Mouse (Mus musculus): Measurements from ENCODE around the gene Olfr1417. TPM values are rescaled to one million over a fixed set of nuclear protein-coding genes. Genes with fewer than 3 reads are reported as not detected.

Olfr1417 gene
- polyA plus RNA-seq, 1 experiment from 2014 or later = not detected

GRCm38 (mm10) chr19:11813136-11813535 is 25.9 kb downstream of the Olfr1417 start:
- Histone ChIP-seq H3K27ac (ENCODE audit: low read length) (no peak overlapping the region), H3K36me3 (ENCODE audit: control insufficient read depth, insufficient read depth) (no peaks in the 10 kb centered on the region), H3K27me3 (replicated peaks; ENCODE audit: control insufficient read depth, insufficient read depth, low read length) (peaks cover 8% of the 10 kb centered on the region; the same call in 1 of the 2 replicates), H3K4me1 (replicated peaks; ENCODE audit: control insufficient read depth, insufficient read depth, low read length) (peaks cover 8% of the 10 kb centered on the region), H3K4me2 (ENCODE audit: low read length) (no peak overlapping the region), H3K9me3 (ENCODE audit: control insufficient read depth, low read length) (no peaks in the 10 kb centered on the region), H3K9ac (replicated peaks; ENCODE audit: low read depth, low read length) (no peak overlapping the region), H3K4me3 (replicated peaks; ENCODE audit: low read length) (no peak overlapping the region)
- 53% methylated on average over 4 of the region's 4 CpGs for WGBS
- no peak for ATAC-seq

GRCm38 (mm10) chr19:11811688-11812365 is 27.2 kb downstream of the Olfr1417 start:
- no peaks in the 10 kb centered on the region for H3K36me3 ChIP-seq (ENCODE audit: control insufficient read depth, insufficient read depth)
- H3K4me2 ChIP-seq (ENCODE audit: low read length) = no peak overlapping the region
- peak; percentile 88 for ATAC-seq
- no peaks in the 10 kb centered on the region for H3K27me3 ChIP-seq (replicated peaks; ENCODE audit: control insufficient read depth, insufficient read depth, low read length)
- 33% methylated on average over 5 of the region's 5 CpGs for WGBS
- 0 out of 2 replicates have a peak, but pooled peaks cover 2% of the 10 kb centered on the region for H3K4me1 ChIP-seq (replicated peaks; ENCODE audit: control insufficient read depth, insufficient read depth, low read length)
- H3K4me3 ChIP-seq (replicated peaks; ENCODE audit: low read length) = no peak overlapping the region
- no peak overlapping the region for H3K27ac ChIP-seq (ENCODE audit: low read length)
- H3K9me3 ChIP-seq (ENCODE audit: control insufficient read depth, low read length) = no peaks in the 10 kb centered on the region
- H3K9ac ChIP-seq (replicated peaks; ENCODE audit: low read depth, low read length) = no peak overlapping the region

- no peak for ATAC-seq
- WGBS = 93% methylated on average over 1 of the region's 1 CpGs
- Histone ChIP-seq H3K9ac (replicated peaks; ENCODE audit: low read depth, low read length) (no peak overlapping the region), H3K4me2 (ENCODE audit: low read length) (no peak overlapping the region), H3K9me3 (ENCODE audit: control insufficient read depth, low read length) (no peaks in the 10 kb centered on the region), H3K4me1 (replicated peaks; ENCODE audit: control insufficient read depth, insufficient read depth, low read length) (0 out of 2 replicates have a peak, but pooled peaks cover 2% of the 10 kb centered on the region), H3K36me3 (ENCODE audit: control insufficient read depth, insufficient read depth) (no peaks in the 10 kb centered on the region), H3K27ac (ENCODE audit: low read length) (no peak overlapping the region), H3K4me3 (replicated peaks; ENCODE audit: low read length) (no peak overlapping the region), H3K27me3 (replicated peaks; ENCODE audit: control insufficient read depth, insufficient read depth, low read length) (no peaks in the 10 kb centered on the region)
Observed at GRCm38 (mm10) chr19:11810856-11811255, 28.2 kb downstream of the Olfr1417 start.

GRCm38 (mm10) chr19:11810003-11810758 is 28.8 kb downstream of the Olfr1417 start:
- no peak overlapping the region for H3K4me3 ChIP-seq (replicated peaks; ENCODE audit: low read length)
- no peak for ATAC-seq
- 0 out of 2 replicates have a peak, but pooled peaks cover 2% of the 10 kb centered on the region for H3K4me1 ChIP-seq (replicated peaks; ENCODE audit: control insufficient read depth, insufficient read depth, low read length)
- H3K9ac ChIP-seq (replicated peaks; ENCODE audit: low read depth, low read length) = no peak overlapping the region
- WGBS = 86% methylated on average over 5 of the region's 5 CpGs
- H3K4me2 ChIP-seq (ENCODE audit: low read length) = no peak overlapping the region
- no peak overlapping the region for H3K27ac ChIP-seq (ENCODE audit: low read length)
- H3K27me3 ChIP-seq (replicated peaks; ENCODE audit: control insufficient read depth, insufficient read depth, low read length) = no peaks in the 10 kb centered on the region
- H3K9me3 ChIP-seq (ENCODE audit: control insufficient read depth, low read length) = no peaks in the 10 kb centered on the region
- H3K36me3 ChIP-seq (ENCODE audit: control insufficient read depth, insufficient read depth) = no peaks in the 10 kb centered on the region

- ATAC-seq = no peak
- H3K27ac ChIP-seq (ENCODE audit: low read length) = no peak overlapping the region
- no peaks in the 10 kb centered on the region for H3K36me3 ChIP-seq (ENCODE audit: control insufficient read depth, insufficient read depth)
- no peak overlapping the region for H3K4me3 ChIP-seq (replicated peaks; ENCODE audit: low read length)
- no peaks in the 10 kb centered on the region for H3K27me3 ChIP-seq (replicated peaks; ENCODE audit: control insufficient read depth, insufficient read depth, low read length)
- H3K4me1 ChIP-seq (replicated peaks; ENCODE audit: control insufficient read depth, insufficient read depth, low read length) = 0 out of 2 replicates have a peak, but pooled peaks cover 2% of the 10 kb centered on the region
- 84% methylated on average over 2 of the region's 2 CpGs for WGBS
- H3K9ac ChIP-seq (replicated peaks; ENCODE audit: low read depth, low read length) = no peak overlapping the region
- H3K9me3 ChIP-seq (ENCODE audit: control insufficient read depth, low read length) = no peaks in the 10 kb centered on the region
- no peak overlapping the region for H3K4me2 ChIP-seq (ENCODE audit: low read length)
Observed at GRCm38 (mm10) chr19:11808452-11808851, 30.6 kb downstream of the Olfr1417 start.

GRCm38 (mm10) chr19:11807822-11808221 is 31.2 kb downstream of the Olfr1417 start:
- 28% methylated on average over 6 of the region's 6 CpGs for WGBS
- Histone ChIP-seq H3K27ac (ENCODE audit: low read length) (no peak overlapping the region), H3K27me3 (replicated peaks; ENCODE audit: control insufficient read depth, insufficient read depth, low read length) (no peaks in the 10 kb centered on the region), H3K4me2 (ENCODE audit: low read length) (no peak overlapping the region), H3K9ac (replicated peaks; ENCODE audit: low read depth, low read length) (no peak overlapping the region), H3K4me1 (replicated peaks; ENCODE audit: control insufficient read depth, insufficient read depth, low read length) (0 out of 2 replicates have a peak, but pooled peaks cover 2% of the 10 kb centered on the region), H3K36me3 (ENCODE audit: control insufficient read depth, insufficient read depth) (no peaks in the 10 kb centered on the region), H3K9me3 (ENCODE audit: control insufficient read depth, low read length) (no peaks in the 10 kb centered on the region), H3K4me3 (replicated peaks; ENCODE audit: low read length) (no peak overlapping the region)
- no peak for ATAC-seq

GRCm38 (mm10) chr19:11807251-11807650 is 31.8 kb downstream of the Olfr1417 start:
- Histone ChIP-seq H3K4me3 (replicated peaks; ENCODE audit: low read length) (no peak overlapping the region), H3K27me3 (replicated peaks; ENCODE audit: control insufficient read depth, insufficient read depth, low read length) (no peaks in the 10 kb centered on the region), H3K4me2 (ENCODE audit: low read length) (no peak overlapping the region), H3K27ac (ENCODE audit: low read length) (no peak overlapping the region), H3K9ac (replicated peaks; ENCODE audit: low read depth, low read length) (no peak overlapping the region), H3K4me1 (replicated peaks; ENCODE audit: control insufficient read depth, insufficient read depth, low read length) (0 out of 2 replicates have a peak, but pooled peaks cover 2% of the 10 kb centered on the region), H3K36me3 (ENCODE audit: control insufficient read depth, insufficient read depth) (no peaks in the 10 kb centered on the region), H3K9me3 (ENCODE audit: control insufficient read depth, low read length) (no peaks in the 10 kb centered on the region)
- WGBS = 65% methylated on average over 2 of the region's 2 CpGs
- ATAC-seq = no peak

- H3K4me2 ChIP-seq (ENCODE audit: low read length) = no peak overlapping the region
- no peak for ATAC-seq
- H3K27me3 ChIP-seq (replicated peaks; ENCODE audit: control insufficient read depth, insufficient read depth, low read length) = no peaks in the 10 kb centered on the region
- no peak overlapping the region for H3K4me3 ChIP-seq (replicated peaks; ENCODE audit: low read length)
- H3K27ac ChIP-seq (ENCODE audit: low read length) = no peak overlapping the region
- no peak overlapping the region for H3K9ac ChIP-seq (replicated peaks; ENCODE audit: low read depth, low read length)
- no peaks in the 10 kb centered on the region for H3K4me1 ChIP-seq (replicated peaks; ENCODE audit: control insufficient read depth, insufficient read depth, low read length)
- WGBS = 84% methylated on average over 1 of the region's 1 CpGs
- no peaks in the 10 kb centered on the region for H3K9me3 ChIP-seq (ENCODE audit: control insufficient read depth, low read length)
- H3K36me3 ChIP-seq (ENCODE audit: control insufficient read depth, insufficient read depth) = no peaks in the 10 kb centered on the region
Observed at GRCm38 (mm10) chr19:11804423-11804822, 34.6 kb downstream of the Olfr1417 start.

- H3K27ac ChIP-seq (ENCODE audit: low read length) = no peak overlapping the region
- H3K4me3 ChIP-seq (replicated peaks; ENCODE audit: low read length) = no peak overlapping the region
- no peak overlapping the region for H3K9ac ChIP-seq (replicated peaks; ENCODE audit: low read depth, low read length)
- H3K4me2 ChIP-seq (ENCODE audit: low read length) = no peak overlapping the region
- no peaks in the 10 kb centered on the region for H3K27me3 ChIP-seq (replicated peaks; ENCODE audit: control insufficient read depth, insufficient read depth, low read length)
- WGBS = 82% methylated on average over 8 of the region's 8 CpGs
- H3K9me3 ChIP-seq (ENCODE audit: control insufficient read depth, low read length) = no peaks in the 10 kb centered on the region
- no peak for ATAC-seq
- no peaks in the 10 kb centered on the region for H3K36me3 ChIP-seq (ENCODE audit: control insufficient read depth, insufficient read depth)
- no peaks in the 10 kb centered on the region for H3K4me1 ChIP-seq (replicated peaks; ENCODE audit: control insufficient read depth, insufficient read depth, low read length)
Observed at GRCm38 (mm10) chr19:11800531-11801315, 38.3 kb downstream of the Olfr1417 start.
